Mouse (Mus musculus) lung, adult 2 months (tissue): ENCODE measurements around the gene Opa3.

Experiments used
- CTCF ChIP-seq: fragments of 200-500 bp; IDR thresholded peaks from 2 replicates; pipeline ENCODE4 v1.5.1; 2011; ENCODE audit warnings: mild to moderate bottlenecking, low read length, control low read depth; ENCODE audit not compliant: insufficient read depth
- POLR2A ChIP-seq: fragments of 200-500 bp; IDR thresholded peaks from 2 replicates; pipeline ENCODE4 v1.6.1; 2011; ENCODE audit warnings: low read depth, mild to moderate bottlenecking, control low read depth, low read length, borderline replicate concordance; ENCODE audit errors: extremely low read depth

GRCm38 (mm10) chr7:19297034-19297433 lies 68.9 kb downstream of the Opa3 start:
- TF ChIP-seq POLR2A (no peak), CTCF (no peak)
